Mouse (Mus musculus) forebrain, embryonic 16.5 days (tissue): ENCODE data around the gene Cd3eap. TPM values are rescaled to one million over a fixed set of nuclear protein-coding genes. Genes with fewer than 3 reads are reported as not detected.
A peak's percentile ranks its signal among the peaks of the same experiment; 100 is the strongest.

ENCODE experiments used
- ATAC-seq: fragments of 200-750 bp; cut with Nextera tagmentation; 2 replicates; pipeline ENCODE4 v1.8.0; 2017; ENCODE audit warnings: mild to moderate bottlenecking, moderate library complexity
- H3K27ac ChIP-seq: fragments of 300-500 bp; sonication (generic); 2 replicates; pipeline ENCODE4 v1.5.1; 2014; ENCODE audit warnings: low read length, control low read depth
- H3K27me3 ChIP-seq: fragments of 300-500 bp; sonication (generic); replicated peaks from 2 replicates; pipeline ENCODE4 v1.6.1; 2014; ENCODE audit warnings: low read length; ENCODE audit not compliant: control insufficient read depth, insufficient read depth
- H3K36me3 ChIP-seq: fragments of 300-500 bp; sonication (generic); 2 replicates; pipeline ENCODE4 v1.6.1; 2014; ENCODE audit not compliant: control insufficient read depth, insufficient read depth
- H3K4me1 ChIP-seq: fragments of 300-500 bp; sonication (generic); replicated peaks from 2 replicates; pipeline ENCODE4 v1.6.1; 2014; ENCODE audit warnings: low read length; ENCODE audit not compliant: control insufficient read depth, insufficient read depth
- H3K4me2 ChIP-seq: fragments of 300-500 bp; sonication (generic); 2 replicates; pipeline ENCODE4 v1.6.1; 2014; ENCODE audit warnings: mild to moderate bottlenecking, low read length, control low read depth
- H3K4me3 ChIP-seq: fragments of 300-500 bp; sonication (generic); replicated peaks from 2 replicates; pipeline ENCODE4 v1.5.1; 2014; ENCODE audit warnings: mild to moderate bottlenecking, low read length, control low read depth
- H3K9ac ChIP-seq: fragments of 300-500 bp; sonication (generic); replicated peaks from 2 replicates; pipeline ENCODE4 v1.6.1; 2014; ENCODE audit warnings: low read depth, low read length, control low read depth
- H3K9me3 ChIP-seq: fragments of 300-500 bp; sonication (generic); 2 replicates; pipeline ENCODE4 v1.6.1; 2016; ENCODE audit warnings: low read length; ENCODE audit not compliant: control insufficient read depth
- WGBS: fragments of 180-500 bp; shearing (Covaris S2); extraction: QIAGEN DNeasy Blood & Tissue Kit; methylation state at CpG from one replicate; pipeline ENCODE4 v1.1.7; 2014; 5-methylcytosine and 5-hydroxymethylcytosine counted together
- polyA plus RNA-seq: library from polyadenylated mRNA; unstranded; fragments of >200 nt; fragmentation: Nextera tagmentation; extraction: Ambion mirVana; gene quantifications from 2 replicates; pipeline ENCODE4 v1.2.1, GENCODE M21; 2015

Gene Cd3eap
- polyA plus RNA-seq, 1 experiment from 2014 or later, result 26.4 TPM

DNA sequence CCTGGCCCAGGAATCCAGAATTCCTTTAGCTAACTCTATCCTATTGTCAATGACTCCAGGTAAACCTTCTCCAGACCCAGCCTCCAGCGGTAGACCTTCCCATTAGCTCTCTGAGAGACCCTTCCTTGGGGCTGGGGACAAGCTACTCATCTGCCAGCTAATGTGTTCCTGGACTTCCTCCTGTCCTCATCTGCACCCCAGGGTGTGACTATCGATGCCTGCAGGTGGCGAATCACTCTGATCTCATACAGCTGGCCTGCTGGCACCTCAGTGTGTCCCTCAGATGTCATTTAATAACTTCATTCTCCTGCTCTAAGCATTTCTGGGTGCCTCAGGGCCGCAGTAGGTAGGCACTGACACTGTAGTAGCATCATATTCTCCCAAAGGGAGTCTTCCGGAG lies 31.5 kb downstream of the Cd3eap start:
- H3K9ac ChIP-seq, result no peak overlapping the region
- no peak overlapping the region for H3K4me2 ChIP-seq
- H3K36me3 ChIP-seq, result no peaks in the 10 kb centered on the region
- H3K4me1 ChIP-seq, result peaks cover 19% of the 10 kb centered on the region
- no peaks in the 10 kb centered on the region for H3K27me3 ChIP-seq
- no peak overlapping the region for H3K4me3 ChIP-seq
- 84% methylated on average over 5 of the region's 5 CpGs for WGBS
- no peaks in the 10 kb centered on the region for H3K9me3 ChIP-seq
- ATAC-seq, result no peak
- no peak overlapping the region for H3K27ac ChIP-seq

- no peaks in the 10 kb centered on the region for H3K36me3 ChIP-seq
- peak overlapping the region; percentile 53 for H3K9ac ChIP-seq
- peak overlapping the region; percentile 64 for H3K4me2 ChIP-seq
- peak; percentile 60 for ATAC-seq
- no peaks in the 10 kb centered on the region for H3K27me3 ChIP-seq
- H3K27ac ChIP-seq, result no peak overlapping the region
- WGBS, result 0% methylated on average over 22 of the region's 22 CpGs
- no peaks in the 10 kb centered on the region for H3K9me3 ChIP-seq
- H3K4me3 ChIP-seq, result peak overlapping the region; percentile 46
- peaks cover 14% of the 10 kb centered on the region for H3K4me1 ChIP-seq
Observed at GRCm38 (mm10) chr7:19327128-19327527, 32.2 kb downstream of the Cd3eap start.

GRCm38 (mm10) chr7:19326359-19326758 lies 32.9 kb downstream of the Cd3eap start:
- peak overlapping the region; percentile 64 for H3K4me2 ChIP-seq
- peaks cover 14% of the 10 kb centered on the region for H3K4me1 ChIP-seq
- no peaks in the 10 kb centered on the region for H3K9me3 ChIP-seq
- peak; percentile 74 for ATAC-seq
- peak overlapping the region; percentile 46 for H3K4me3 ChIP-seq
- peak overlapping the region; percentile 16; the same call in 1 of the 2 replicates for H3K9ac ChIP-seq
- no peak overlapping the region for H3K27ac ChIP-seq
- WGBS, result under 1% methylated on average over 19 of the region's 20 CpGs
- H3K27me3 ChIP-seq, result 0 out of 2 replicates have a peak, but pooled peaks cover 3% of the 10 kb centered on the region
- H3K36me3 ChIP-seq, result no peaks in the 10 kb centered on the region

DNA sequence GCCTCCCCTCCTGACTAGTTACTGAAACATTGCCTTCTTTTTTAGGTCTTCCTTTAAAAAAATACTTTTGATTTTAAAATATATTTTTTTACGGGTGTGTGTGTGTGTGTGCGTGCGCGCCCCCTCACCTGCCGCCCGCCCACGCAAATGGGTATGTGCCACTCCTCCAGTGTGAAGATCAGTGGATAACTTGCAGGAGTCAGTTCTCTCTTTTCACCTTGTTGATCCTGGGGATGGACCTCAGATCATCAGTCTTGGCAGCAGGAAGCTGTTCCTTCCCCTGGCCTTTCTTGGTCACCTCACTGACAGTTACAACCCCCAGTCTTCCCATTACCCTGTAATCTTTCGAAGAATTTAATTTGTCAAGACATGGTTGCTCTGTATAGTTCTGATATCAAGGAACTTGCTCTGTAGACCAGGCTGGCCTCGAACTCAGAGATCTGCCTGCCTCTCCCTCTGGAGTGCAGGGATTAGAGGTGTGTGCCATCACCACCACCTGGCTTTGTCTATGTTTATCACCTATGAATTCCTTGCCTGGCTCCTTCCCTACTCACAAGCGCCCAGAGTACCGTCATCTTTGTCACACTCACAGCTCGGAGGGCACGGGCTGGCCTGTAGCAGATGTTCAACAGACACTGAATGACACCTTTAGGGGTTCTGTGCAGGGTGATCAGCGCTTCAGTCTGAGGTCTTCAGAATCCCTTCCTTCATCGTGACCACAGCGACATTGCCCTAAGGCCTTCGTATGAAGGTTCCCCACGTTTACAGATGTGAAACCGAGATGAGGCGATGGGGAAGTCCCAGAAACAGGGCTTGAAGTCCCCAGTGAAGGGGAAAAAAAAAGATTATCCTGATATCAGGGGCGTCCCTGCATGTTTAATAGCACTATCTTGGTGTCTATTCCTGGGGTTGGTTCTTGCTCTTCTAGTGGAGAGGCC lies 33.8 kb downstream of the Cd3eap start:
- no peak overlapping the region for H3K4me3 ChIP-seq
- H3K4me2 ChIP-seq, result no peak overlapping the region
- WGBS, result 75% methylated on average over 21 of the region's 21 CpGs

DNA sequence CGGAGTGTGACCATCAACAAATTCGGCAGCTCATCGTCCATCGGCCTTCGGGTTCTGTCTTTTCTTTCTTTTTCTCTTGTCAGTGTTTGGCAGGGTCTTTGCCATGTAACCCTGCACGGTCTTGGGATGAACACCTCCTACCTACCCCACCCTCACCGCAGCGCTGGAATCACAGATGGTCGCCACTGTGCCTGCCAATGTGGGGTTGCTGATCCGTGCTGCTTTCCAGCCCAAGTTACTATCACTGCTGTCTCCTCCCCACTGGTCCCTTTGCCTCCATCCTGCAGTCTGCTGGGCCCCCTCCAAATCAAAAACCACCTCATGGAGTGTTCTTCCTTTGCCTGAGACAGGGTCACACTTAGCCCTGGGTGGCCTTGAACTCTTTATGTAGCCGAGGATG lies 35.1 kb downstream of the Cd3eap start:
- no peak overlapping the region for H3K4me3 ChIP-seq
- no peak overlapping the region for H3K27ac ChIP-seq
- H3K9ac ChIP-seq, result no peak overlapping the region
- no peaks in the 10 kb centered on the region for H3K9me3 ChIP-seq
- H3K36me3 ChIP-seq, result no peaks in the 10 kb centered on the region
- WGBS, result 88% methylated on average over 11 of the region's 11 CpGs
- ATAC-seq, result no peak
- H3K27me3 ChIP-seq, result 0 out of 2 replicates have a peak, but pooled peaks cover 4% of the 10 kb centered on the region
- peaks cover 26% of the 10 kb centered on the region for H3K4me1 ChIP-seq
- no peak overlapping the region for H3K4me2 ChIP-seq

More for the DNA sequence above, 33.8 kb downstream of the Cd3eap start:
- H3K27me3 ChIP-seq, result 0 out of 2 replicates have a peak, but pooled peaks cover 4% of the 10 kb centered on the region
- no peak for ATAC-seq
- H3K36me3 ChIP-seq, result no peaks in the 10 kb centered on the region
- no peaks in the 10 kb centered on the region for H3K9me3 ChIP-seq
- peaks cover 17% of the 10 kb centered on the region for H3K4me1 ChIP-seq
- H3K9ac ChIP-seq, result no peak overlapping the region
- H3K27ac ChIP-seq, result no peak overlapping the region

- ATAC-seq, result no peak
- peaks cover 25% of the 10 kb centered on the region for H3K4me1 ChIP-seq
- no peak overlapping the region for H3K4me3 ChIP-seq
Observed at GRCm38 (mm10) chr7:19322489-19322888, 36.8 kb downstream of the Cd3eap start.

DNA sequence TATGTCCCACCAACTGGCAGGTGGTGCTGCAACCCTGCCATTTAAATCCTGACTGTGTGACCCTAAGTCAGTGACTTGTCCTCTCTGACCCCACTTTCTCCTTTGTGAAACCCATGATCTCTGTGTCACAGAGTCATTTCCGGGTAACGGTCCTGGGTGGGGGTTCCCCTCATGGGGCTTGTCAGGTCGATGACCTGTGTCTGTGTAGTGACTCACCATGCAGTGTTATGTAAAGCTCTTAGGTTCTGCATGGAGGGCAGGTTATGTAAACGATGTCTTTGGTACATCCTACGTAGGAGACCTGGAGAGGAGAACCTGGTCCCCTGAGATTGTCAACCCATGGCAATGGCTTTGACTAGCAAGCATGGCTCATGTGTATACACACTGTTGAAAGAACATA lies 37.8 kb downstream of the Cd3eap start:
- H3K27ac ChIP-seq, result no peak overlapping the region
- no peaks in the 10 kb centered on the region for H3K36me3 ChIP-seq
- peaks cover 15% of the 10 kb centered on the region for H3K4me1 ChIP-seq
- no peak overlapping the region for H3K9ac ChIP-seq
- ATAC-seq, result no peak
- H3K4me3 ChIP-seq, result no peak overlapping the region
- H3K4me2 ChIP-seq, result no peak overlapping the region
- H3K9me3 ChIP-seq, result no peaks in the 10 kb centered on the region
- WGBS, result 74% methylated on average over 5 of the region's 5 CpGs
- 0 out of 2 replicates have a peak, but pooled peaks cover 4% of the 10 kb centered on the region for H3K27me3 ChIP-seq

More at GRCm38 (mm10) chr7:19322489-19322888, 36.8 kb downstream of the Cd3eap start:
- H3K4me2 ChIP-seq, result no peak overlapping the region
- no peak overlapping the region for H3K27ac ChIP-seq
- 63% methylated on average over 9 of the region's 9 CpGs for WGBS
- no peaks in the 10 kb centered on the region for H3K9me3 ChIP-seq
- no peaks in the 10 kb centered on the region for H3K36me3 ChIP-seq
- H3K27me3 ChIP-seq, result 0 out of 2 replicates have a peak, but pooled peaks cover 4% of the 10 kb centered on the region
- H3K9ac ChIP-seq, result no peak overlapping the region

- Histone ChIP-seq H3K27me3 (0 out of 2 replicates have a peak, but pooled peaks cover 4% of the 10 kb centered on the region), H3K27ac (no peak overlapping the region), H3K9me3 (no peaks in the 10 kb centered on the region), H3K4me2 (peak overlapping the region; percentile 69), H3K4me1 (peaks cover 12% of the 10 kb centered on the region), H3K36me3 (no peaks in the 10 kb centered on the region), H3K4me3 (no peak overlapping the region; the same call in 1 of the 2 replicates), H3K9ac (no peak overlapping the region)
- ATAC-seq, result no peak
- 40% methylated on average over 7 of the region's 7 CpGs for WGBS
Observed at GRCm38 (mm10) chr7:19320637-19321036, 38.6 kb downstream of the Cd3eap start.

DNA sequence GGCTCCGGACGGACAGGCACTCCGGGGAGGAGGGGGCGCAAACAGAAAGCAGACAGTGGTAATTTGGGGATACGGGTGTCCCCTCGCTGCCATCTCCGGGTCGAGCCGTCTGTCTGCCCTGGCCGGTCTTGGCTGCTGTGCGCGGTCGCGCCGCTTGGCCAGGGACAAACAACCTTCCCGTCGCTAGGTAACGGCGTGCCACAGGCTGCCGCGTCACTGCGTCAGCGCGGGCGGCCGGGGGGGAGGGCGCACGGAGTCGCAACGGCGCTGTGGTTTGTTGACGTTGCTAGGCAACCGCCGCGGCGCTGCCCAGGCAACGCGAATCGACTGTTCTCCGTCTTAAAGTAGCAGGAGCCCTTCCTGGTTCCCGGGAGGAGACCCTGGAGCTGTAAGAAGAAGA lies 39.4 kb downstream of the Cd3eap start:
- 0 out of 2 replicates have a peak, but pooled peaks cover 4% of the 10 kb centered on the region for H3K27me3 ChIP-seq
- no peaks in the 10 kb centered on the region for H3K9me3 ChIP-seq
- peak overlapping the region; percentile 69 for H3K4me2 ChIP-seq
- peak overlapping the region; percentile 50 for H3K4me3 ChIP-seq
- ATAC-seq, result peak; percentile 97
- H3K9ac ChIP-seq, result peak overlapping the region; percentile 54
- peaks cover 12% of the 10 kb centered on the region for H3K4me1 ChIP-seq
- no peaks in the 10 kb centered on the region for H3K36me3 ChIP-seq
- no peak overlapping the region for H3K27ac ChIP-seq
- under 1% methylated on average over 39 of the region's 41 CpGs for WGBS
